Mouse (Mus musculus): ENCODE measurements at regions not wholly inside any gene's neighbourhood (a gene's known extent, or its start where the extent isn't known, plus 50 kb on each side); places are given as distances from the start of the nearest gene placed in this dataset.
A peak's percentile ranks its signal among the peaks of the same experiment; 100 is the strongest.

- 35% methylated on average over 10 of the region's 10 CpGs for WGBS
- TF ChIP-seq CTCF (IDR thresholded peaks at IDR 0.05; ENCODE audit: low read depth) = no peak
- no peak overlapping the region for H3K27ac ChIP-seq (ENCODE audit: low read depth, low read length)
- H3K9ac ChIP-seq (ENCODE audit: low read depth, low read length) = no peak overlapping the region
- 0 out of 2 replicates have a peak, but pooled peaks cover 5% of the 10 kb centered on the region for H3K4me1 ChIP-seq (replicated peaks; ENCODE audit: control insufficient read depth, insufficient read depth, low read length)
- H3K36me3 ChIP-seq (ENCODE audit: control insufficient read depth, insufficient read depth) = no peaks in the 10 kb centered on the region
- H3K9me3 ChIP-seq (ENCODE audit: control insufficient read depth) = no peaks in the 10 kb centered on the region
- peak; percentile 74 for ATAC-seq
- H3K4me2 ChIP-seq (replicated peaks; ENCODE audit: low read depth) = no peak overlapping the region
- no peaks in the 10 kb centered on the region for H3K27me3 ChIP-seq (replicated peaks; ENCODE audit: control insufficient read depth, insufficient read depth, low read length)
- no peak overlapping the region for H3K4me3 ChIP-seq (ENCODE audit: low read depth, low read length)
Measured at GRCm38 (mm10) chr10:96515164-96515922, 101.5 kb upstream of the Btg1 start.

- H3K27ac ChIP-seq (ENCODE audit: low read depth, low read length) = no peak overlapping the region
- no peak overlapping the region for H3K9ac ChIP-seq (ENCODE audit: low read depth, low read length)
- no peak for ATAC-seq
- 58% methylated on average over 2 of the region's 2 CpGs for WGBS
- H3K36me3 ChIP-seq (ENCODE audit: control insufficient read depth, insufficient read depth) = no peaks in the 10 kb centered on the region
- TF ChIP-seq CTCF (IDR thresholded peaks at IDR 0.05; ENCODE audit: low read depth) = no peak
- 0 out of 2 replicates have a peak, but pooled peaks cover 5% of the 10 kb centered on the region for H3K4me1 ChIP-seq (replicated peaks; ENCODE audit: control insufficient read depth, insufficient read depth, low read length)
- no peak overlapping the region for H3K4me2 ChIP-seq (replicated peaks; ENCODE audit: low read depth)
- H3K27me3 ChIP-seq (replicated peaks; ENCODE audit: control insufficient read depth, insufficient read depth, low read length) = no peaks in the 10 kb centered on the region
- H3K9me3 ChIP-seq (ENCODE audit: control insufficient read depth) = no peaks in the 10 kb centered on the region
- H3K4me3 ChIP-seq (ENCODE audit: low read depth, low read length) = no peak overlapping the region
Measured at GRCm38 (mm10) chr10:96515923-96516258, 100.9 kb upstream of the Btg1 start.

- H3K4me1 ChIP-seq (replicated peaks; ENCODE audit: control insufficient read depth, insufficient read depth, low read length) = 0 out of 2 replicates have a peak, but pooled peaks cover 5% of the 10 kb centered on the region
- H3K9me3 ChIP-seq (ENCODE audit: control insufficient read depth) = no peaks in the 10 kb centered on the region
- 87% methylated on average over 3 of the region's 3 CpGs for WGBS
- ATAC-seq = no peak
- no peak for TF ChIP-seq CTCF (IDR thresholded peaks at IDR 0.05; ENCODE audit: low read depth)
- H3K4me3 ChIP-seq (ENCODE audit: low read depth, low read length) = no peak overlapping the region
- no peak overlapping the region for H3K9ac ChIP-seq (ENCODE audit: low read depth, low read length)
- H3K36me3 ChIP-seq (ENCODE audit: control insufficient read depth, insufficient read depth) = no peaks in the 10 kb centered on the region
- no peak overlapping the region for H3K27ac ChIP-seq (ENCODE audit: low read depth, low read length)
- H3K27me3 ChIP-seq (replicated peaks; ENCODE audit: control insufficient read depth, insufficient read depth, low read length) = no peaks in the 10 kb centered on the region
- H3K4me2 ChIP-seq (replicated peaks; ENCODE audit: low read depth) = no peak overlapping the region
Measured at GRCm38 (mm10) chr10:96519411-96519810, 97.4 kb upstream of the Btg1 start.

GRCm38 (mm10) chr10:96520995-96521760 is 95.6 kb upstream of the Btg1 start:
- no peaks in the 10 kb centered on the region for H3K4me1 ChIP-seq (replicated peaks; ENCODE audit: control insufficient read depth, insufficient read depth, low read length)
- ATAC-seq = no peak
- H3K27me3 ChIP-seq (replicated peaks; ENCODE audit: control insufficient read depth, insufficient read depth, low read length) = no peaks in the 10 kb centered on the region
- no peak overlapping the region for H3K27ac ChIP-seq (ENCODE audit: low read depth, low read length)
- TF ChIP-seq CTCF (IDR thresholded peaks at IDR 0.05; ENCODE audit: low read depth) = no peak
- no peaks in the 10 kb centered on the region for H3K36me3 ChIP-seq (ENCODE audit: control insufficient read depth, insufficient read depth)
- H3K4me3 ChIP-seq (ENCODE audit: low read depth, low read length) = no peak overlapping the region
- no peak overlapping the region for H3K4me2 ChIP-seq (replicated peaks; ENCODE audit: low read depth)
- H3K9me3 ChIP-seq (ENCODE audit: control insufficient read depth) = no peaks in the 10 kb centered on the region
- no peak overlapping the region for H3K9ac ChIP-seq (ENCODE audit: low read depth, low read length)
- WGBS = 86% methylated on average over 8 of the region's 8 CpGs

- Histone ChIP-seq H3K4me2 (replicated peaks; ENCODE audit: low read depth) (no peak overlapping the region), H3K9me3 (ENCODE audit: control insufficient read depth) (no peaks in the 10 kb centered on the region), H3K4me3 (ENCODE audit: low read depth, low read length) (no peak overlapping the region), H3K9ac (ENCODE audit: low read depth, low read length) (no peak overlapping the region), H3K27me3 (replicated peaks; ENCODE audit: control insufficient read depth, insufficient read depth, low read length) (no peaks in the 10 kb centered on the region), H3K4me1 (replicated peaks; ENCODE audit: control insufficient read depth, insufficient read depth, low read length) (no peaks in the 10 kb centered on the region), H3K27ac (ENCODE audit: low read depth, low read length) (no peak overlapping the region), H3K36me3 (ENCODE audit: control insufficient read depth, insufficient read depth) (no peaks in the 10 kb centered on the region)
- no peak for ATAC-seq
- WGBS = 51% methylated on average over 20 of the region's 20 CpGs
- no peak for TF ChIP-seq CTCF (IDR thresholded peaks at IDR 0.05; ENCODE audit: low read depth)
Measured at GRCm38 (mm10) chr10:96523967-96524801, 92.6 kb upstream of the Btg1 start.

GRCm38 (mm10) chr10:96527864-96528263 is 88.9 kb upstream of the Btg1 start:
- H3K36me3 ChIP-seq (ENCODE audit: control insufficient read depth, insufficient read depth) = no peaks in the 10 kb centered on the region
- H3K4me3 ChIP-seq (ENCODE audit: low read depth, low read length) = no peak overlapping the region
- no peaks in the 10 kb centered on the region for H3K4me1 ChIP-seq (replicated peaks; ENCODE audit: control insufficient read depth, insufficient read depth, low read length)
- TF ChIP-seq CTCF (IDR thresholded peaks at IDR 0.05; ENCODE audit: low read depth) = peak; percentile 19; the same call in 1 of the 2 replicates
- ATAC-seq = no peak
- no peaks in the 10 kb centered on the region for H3K27me3 ChIP-seq (replicated peaks; ENCODE audit: control insufficient read depth, insufficient read depth, low read length)
- H3K4me2 ChIP-seq (replicated peaks; ENCODE audit: low read depth) = no peak overlapping the region
- no peak overlapping the region for H3K27ac ChIP-seq (ENCODE audit: low read depth, low read length)
- H3K9me3 ChIP-seq (ENCODE audit: control insufficient read depth) = no peaks in the 10 kb centered on the region
- H3K9ac ChIP-seq (ENCODE audit: low read depth, low read length) = no peak overlapping the region
- 61% methylated on average over 3 of the region's 3 CpGs for WGBS
